Mouse (Mus musculus) hindbrain, embryonic 13.5 days (tissue): ENCODE measurements at regions not wholly inside any gene's neighbourhood (a gene's known extent, or its start where the extent isn't known, plus 50 kb on each side); places are given as distances from the start of the nearest gene placed in this dataset.
A peak's percentile ranks its signal among the peaks of the same experiment; 100 is the strongest.

ENCODE experiments used
- ATAC-seq: fragments of 200-750 bp; cut with Nextera tagmentation; 2 replicates; pipeline ENCODE4 v1.8.0; 2017; ENCODE audit warnings: moderate TSS enrichment; ENCODE audit not compliant: low FRiP score
- H3K27ac ChIP-seq: fragments of 300-500 bp; sonication (generic); 2 replicates; pipeline ENCODE4 v1.5.1; 2015; ENCODE audit warnings: inconsistent platforms, mild to moderate bottlenecking, moderate library complexity
- H3K27me3 ChIP-seq: fragments of 300-500 bp; sonication (generic); 2 replicates; pipeline ENCODE4 v1.6.1; 2015; ENCODE audit warnings: mild to moderate bottlenecking, inconsistent platforms
- H3K36me3 ChIP-seq: fragments of 300-500 bp; sonication (generic); 2 replicates; pipeline ENCODE4 v1.6.1; 2015; ENCODE audit warnings: mild to moderate bottlenecking, inconsistent platforms
- H3K4me1 ChIP-seq: fragments of 300-500 bp; sonication (generic); replicated peaks from 2 replicates; pipeline ENCODE4 v1.6.1; 2015; ENCODE audit warnings: inconsistent platforms
- H3K4me2 ChIP-seq: fragments of 300-500 bp; sonication (generic); 2 replicates; pipeline ENCODE4 v1.6.1; 2015; ENCODE audit warnings: inconsistent platforms, mild to moderate bottlenecking, moderate library complexity
- H3K4me3 ChIP-seq: fragments of 300-500 bp; sonication (generic); 2 replicates; pipeline ENCODE4 v1.5.1; 2015; ENCODE audit warnings: mild to moderate bottlenecking, inconsistent platforms
- H3K9ac ChIP-seq: fragments of 300-500 bp; sonication (generic); 2 replicates; pipeline ENCODE4 v1.6.1; 2015; ENCODE audit warnings: mild to moderate bottlenecking, inconsistent platforms
- H3K9me3 ChIP-seq: fragments of 300-500 bp; sonication (generic); 2 replicates; pipeline ENCODE4 v1.6.1; 2016; ENCODE audit warnings: inconsistent platforms
- WGBS: fragments of 180-500 bp; shearing (Covaris S2); methylation state at CpG from one replicate; pipeline ENCODE4 v1.1.7; 2015; 5-methylcytosine and 5-hydroxymethylcytosine counted together

DNA sequence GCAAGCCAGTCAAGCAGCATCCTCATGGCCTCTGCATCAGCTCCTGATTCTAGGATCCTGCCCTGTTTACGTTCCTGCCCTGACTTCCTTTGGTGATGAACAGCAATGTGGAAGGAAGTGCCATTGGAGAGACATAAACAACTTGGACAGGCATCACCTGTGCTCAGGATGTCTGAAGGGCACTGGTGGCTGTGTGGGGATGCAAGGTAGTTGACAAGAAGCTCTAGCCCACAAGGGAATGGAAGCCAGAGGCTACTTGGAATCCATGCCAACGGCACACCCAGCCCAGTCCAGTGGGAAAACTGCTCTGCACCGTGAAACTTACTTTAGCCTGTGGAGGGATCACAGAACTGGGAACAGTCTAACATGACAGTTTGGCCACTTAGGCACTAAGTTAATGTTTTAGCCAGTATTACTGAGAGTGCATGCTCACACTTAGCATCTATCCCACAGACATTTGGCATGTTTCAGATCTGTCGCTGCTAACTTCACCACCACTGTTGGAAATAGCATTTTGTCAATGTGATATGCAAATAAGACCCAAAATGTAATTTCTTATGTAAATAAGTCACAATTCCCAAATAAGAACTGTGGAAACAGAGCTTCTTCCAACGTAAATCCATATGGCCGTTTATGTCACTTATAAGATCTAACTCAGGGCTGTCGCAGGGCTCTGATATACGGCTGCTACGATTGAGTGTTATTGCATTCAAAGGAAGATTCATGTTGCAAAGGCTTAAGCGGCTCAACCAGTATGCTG lies 223.5 kb upstream of the Tcerg1l start:
- Histone ChIP-seq H3K4me3 (no peak overlapping the region), H3K36me3 (no peaks in the 10 kb centered on the region), H3K9me3 (no peaks in the 10 kb centered on the region), H3K4me1 (0 out of 2 replicates have a peak, but pooled peaks cover 5% of the 10 kb centered on the region), H3K4me2 (no peak overlapping the region), H3K27me3 (0 out of 2 replicates have a peak, but pooled peaks cover 5% of the 10 kb centered on the region), H3K27ac (no peak overlapping the region), H3K9ac (no peak overlapping the region)
- ATAC-seq: no peak
- 85% methylated on average over 10 of the region's 10 CpGs for WGBS

DNA sequence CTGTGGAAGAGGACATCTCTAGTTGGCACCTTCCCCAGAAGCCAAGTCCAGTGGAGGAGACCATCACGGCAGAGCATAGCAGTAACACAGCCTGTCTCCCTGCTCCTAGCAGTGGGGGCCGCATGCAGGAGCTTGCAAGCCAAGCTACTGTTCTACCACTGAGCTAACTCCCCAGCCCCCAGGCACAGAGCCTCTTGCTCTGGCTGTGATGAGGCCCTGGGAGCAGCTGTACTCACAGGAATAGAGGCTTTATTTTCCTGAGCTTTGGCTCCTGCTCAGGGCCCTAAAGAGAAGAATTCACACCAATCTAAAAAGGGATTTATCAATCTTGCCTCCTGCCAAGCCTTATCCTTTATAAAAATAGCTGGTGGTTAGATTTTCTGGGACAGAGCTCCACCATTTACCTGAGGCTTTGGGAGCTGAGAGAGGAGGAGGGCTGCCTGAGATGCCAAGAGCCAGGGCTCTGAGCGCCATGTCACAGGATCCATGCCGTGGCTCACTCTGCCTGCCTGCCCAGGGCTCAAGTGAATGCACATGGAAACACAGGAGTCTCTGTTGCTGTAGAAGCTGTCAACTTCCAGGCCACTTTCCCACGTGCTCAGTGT lies 222.7 kb upstream of the Tcerg1l start:
- Histone ChIP-seq H3K27ac (0 out of 2 replicates have a peak overlapping the region, but pooled peaks have one; percentile 23), H3K4me3 (no peak overlapping the region), H3K4me1 (0 out of 2 replicates have a peak, but pooled peaks cover 5% of the 10 kb centered on the region), H3K36me3 (no peaks in the 10 kb centered on the region), H3K27me3 (0 out of 2 replicates have a peak, but pooled peaks cover 5% of the 10 kb centered on the region), H3K9me3 (no peaks in the 10 kb centered on the region), H3K9ac (no peak overlapping the region), H3K4me2 (no peak overlapping the region)
- no peak for ATAC-seq
- WGBS: 74% methylated on average over 5 of the region's 5 CpGs

DNA sequence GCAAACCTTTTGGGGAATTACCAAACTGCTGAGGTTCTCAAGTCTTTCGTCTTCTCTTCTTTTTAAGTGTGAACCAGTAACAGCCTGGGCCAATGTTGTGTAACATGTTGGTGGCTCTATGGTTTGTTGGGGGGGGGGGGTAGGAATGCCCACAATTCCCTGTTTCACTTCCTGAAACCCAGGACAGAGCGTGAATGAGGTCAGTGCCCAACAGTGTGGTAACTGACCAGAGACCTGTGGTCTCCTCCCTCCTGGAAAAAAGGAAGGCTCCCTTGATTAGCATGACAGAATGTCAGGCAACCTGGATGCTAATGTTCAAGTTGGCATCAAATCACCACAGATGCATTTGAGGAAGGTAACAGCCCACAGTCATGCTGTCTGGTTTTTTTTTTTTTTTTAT lies 218.9 kb upstream of the Tcerg1l start:
- no peak overlapping the region for H3K4me2 ChIP-seq
- H3K9ac ChIP-seq: no peak overlapping the region
- no peaks in the 10 kb centered on the region for H3K9me3 ChIP-seq
- no peaks in the 10 kb centered on the region for H3K36me3 ChIP-seq
- H3K27ac ChIP-seq: no peak overlapping the region
- ATAC-seq: no peak
- WGBS: 88% methylated on average over 2 of the region's 2 CpGs
- H3K4me1 ChIP-seq: no peaks in the 10 kb centered on the region
- H3K4me3 ChIP-seq: no peak overlapping the region
- 0 out of 2 replicates have a peak, but pooled peaks cover 5% of the 10 kb centered on the region for H3K27me3 ChIP-seq

DNA sequence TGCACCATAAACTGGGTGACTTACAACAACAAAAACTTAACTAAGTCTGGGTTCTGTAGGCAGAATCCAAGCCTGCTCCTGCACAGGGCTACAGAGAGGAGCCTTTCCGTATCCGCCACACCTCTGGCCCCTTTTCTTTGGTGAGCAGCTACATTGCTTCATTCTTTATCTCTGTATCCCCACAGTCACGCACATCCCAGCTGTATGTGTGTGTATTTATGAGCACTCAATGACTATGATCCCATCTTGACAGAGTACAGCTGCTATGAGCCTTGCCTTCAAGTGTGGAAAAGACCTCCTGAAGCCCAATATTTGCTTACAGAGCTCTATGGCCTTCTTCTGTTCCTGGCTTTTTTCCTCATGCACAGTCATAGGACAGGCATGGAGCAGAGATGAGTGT lies 212.1 kb upstream of the Tcerg1l start:
- H3K9me3 ChIP-seq: no peaks in the 10 kb centered on the region
- no peaks in the 10 kb centered on the region for H3K27me3 ChIP-seq
- no peak overlapping the region for H3K4me3 ChIP-seq
- ATAC-seq: no peak
- H3K4me2 ChIP-seq: no peak overlapping the region
- H3K27ac ChIP-seq: no peak overlapping the region
- 91% methylated on average over 3 of the region's 3 CpGs for WGBS
- H3K36me3 ChIP-seq: no peaks in the 10 kb centered on the region
- H3K9ac ChIP-seq: no peak overlapping the region
- peaks cover 18% of the 10 kb centered on the region for H3K4me1 ChIP-seq

DNA sequence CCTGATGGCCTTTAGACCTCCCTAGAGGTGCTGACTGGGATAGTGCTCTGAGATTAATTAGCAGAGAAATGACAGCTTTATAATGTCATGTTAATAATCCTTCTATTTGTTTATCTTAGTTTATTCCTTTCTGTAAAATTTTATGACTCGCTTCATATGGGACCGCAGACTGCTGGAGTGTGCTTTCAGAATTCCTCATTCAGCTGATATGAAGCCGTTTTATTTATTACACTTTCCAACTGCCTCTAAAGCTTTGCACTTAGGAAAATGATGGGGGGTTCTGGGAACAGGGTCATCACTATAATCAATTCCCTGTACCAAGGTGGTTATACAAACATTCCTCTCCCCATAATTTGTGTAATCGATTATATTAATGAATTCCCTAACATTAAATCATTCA lies 211.6 kb upstream of the Tcerg1l start:
- Histone ChIP-seq H3K36me3 (no peaks in the 10 kb centered on the region), H3K27me3 (no peaks in the 10 kb centered on the region), H3K4me1 (peaks cover 18% of the 10 kb centered on the region), H3K9ac (no peak overlapping the region), H3K4me3 (no peak overlapping the region), H3K9me3 (no peaks in the 10 kb centered on the region), H3K4me2 (no peak overlapping the region), H3K27ac (no peak overlapping the region)
- no peak for ATAC-seq
- 92% methylated on average over 4 of the region's 4 CpGs for WGBS

DNA sequence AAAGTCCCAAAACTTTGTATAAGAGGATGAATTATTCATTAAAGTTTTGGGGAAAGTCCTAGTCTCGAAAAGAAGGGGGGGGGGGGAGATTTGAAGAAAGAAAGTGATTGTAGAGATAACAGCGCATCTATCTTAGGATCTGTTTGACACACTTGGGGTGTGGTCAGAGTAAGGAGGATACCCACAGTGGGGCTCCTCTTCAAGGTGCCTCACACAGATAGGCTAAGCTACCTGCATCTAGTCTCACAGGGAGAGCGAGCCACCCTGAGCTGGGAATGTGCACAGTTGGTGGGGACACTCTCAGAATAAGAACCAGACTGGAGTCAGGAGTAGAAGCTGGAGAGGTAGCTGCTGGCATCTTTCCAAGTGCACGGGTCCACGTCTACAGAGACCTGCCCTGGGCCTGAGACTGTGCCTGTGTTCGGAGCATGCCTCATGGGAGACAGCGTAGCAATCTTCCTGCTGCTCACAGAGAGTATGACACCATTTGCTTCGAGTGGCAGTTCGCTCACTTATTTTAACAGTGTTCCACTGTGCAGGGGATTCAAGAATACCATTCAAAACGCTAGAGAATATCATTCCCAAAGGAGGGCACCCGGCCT lies 208.9 kb upstream of the Tcerg1l start:
- Histone ChIP-seq H3K9ac (no peak overlapping the region), H3K4me1 (peaks cover 25% of the 10 kb centered on the region), H3K27ac (peak overlapping the region; percentile 62), H3K36me3 (no peaks in the 10 kb centered on the region), H3K9me3 (no peaks in the 10 kb centered on the region), H3K4me2 (no peak overlapping the region), H3K4me3 (no peak overlapping the region), H3K27me3 (no peaks in the 10 kb centered on the region)
- ATAC-seq: no peak
- 48% methylated on average over 11 of the region's 11 CpGs for WGBS

DNA sequence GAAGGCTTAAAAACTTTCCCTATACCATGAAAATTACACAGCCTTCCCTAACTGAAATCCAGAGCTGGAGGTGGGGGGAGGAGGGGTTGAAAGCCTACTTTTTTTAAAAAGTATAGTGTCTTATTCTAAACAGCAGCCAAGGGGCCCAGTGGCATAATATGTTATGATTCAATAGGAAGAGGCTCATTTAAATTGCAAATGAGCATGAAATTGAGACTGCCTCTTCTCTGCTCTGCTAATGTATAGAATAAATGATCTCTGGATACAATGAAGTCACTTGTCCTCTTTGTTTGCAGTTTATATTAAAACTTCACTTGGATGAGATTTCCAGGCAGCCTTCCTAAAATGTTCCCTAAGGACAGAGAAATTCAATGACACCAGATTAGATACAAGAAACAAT lies 208.4 kb upstream of the Tcerg1l start:
- no peaks in the 10 kb centered on the region for H3K27me3 ChIP-seq
- H3K4me2 ChIP-seq: no peak overlapping the region
- H3K9me3 ChIP-seq: no peaks in the 10 kb centered on the region
- H3K4me1 ChIP-seq: peaks cover 31% of the 10 kb centered on the region
- no peak overlapping the region for H3K9ac ChIP-seq
- H3K27ac ChIP-seq: no peak overlapping the region
- no peaks in the 10 kb centered on the region for H3K36me3 ChIP-seq
- no peak overlapping the region for H3K4me3 ChIP-seq
- ATAC-seq: no peak

DNA sequence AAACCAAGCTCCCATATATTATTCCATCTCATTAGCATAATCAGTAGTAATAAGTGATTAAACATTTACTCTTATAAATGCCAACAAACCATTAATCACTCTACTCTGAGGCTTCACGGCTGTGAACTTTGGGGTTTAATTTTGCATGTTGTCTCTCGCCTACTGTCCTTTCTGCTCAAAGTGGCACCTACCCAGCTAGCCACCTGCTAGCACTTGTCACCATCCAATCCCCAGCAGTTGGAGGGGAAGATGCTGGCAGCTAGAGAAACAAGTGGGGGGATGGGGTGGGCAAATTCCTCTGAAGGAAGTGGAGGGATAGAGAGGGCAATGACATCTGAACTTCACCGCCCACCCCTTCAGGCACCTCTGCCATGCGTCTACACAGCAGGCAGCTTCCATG lies 204.2 kb upstream of the Tcerg1l start:
- no peak overlapping the region for H3K27ac ChIP-seq
- WGBS: 59% methylated on average over 4 of the region's 4 CpGs
- peaks cover 25% of the 10 kb centered on the region for H3K4me1 ChIP-seq
- H3K27me3 ChIP-seq: no peaks in the 10 kb centered on the region
- H3K9me3 ChIP-seq: no peaks in the 10 kb centered on the region
- no peak overlapping the region for H3K4me3 ChIP-seq
- no peak overlapping the region for H3K4me2 ChIP-seq
- no peak for ATAC-seq
- H3K9ac ChIP-seq: no peak overlapping the region
- no peaks in the 10 kb centered on the region for H3K36me3 ChIP-seq

DNA sequence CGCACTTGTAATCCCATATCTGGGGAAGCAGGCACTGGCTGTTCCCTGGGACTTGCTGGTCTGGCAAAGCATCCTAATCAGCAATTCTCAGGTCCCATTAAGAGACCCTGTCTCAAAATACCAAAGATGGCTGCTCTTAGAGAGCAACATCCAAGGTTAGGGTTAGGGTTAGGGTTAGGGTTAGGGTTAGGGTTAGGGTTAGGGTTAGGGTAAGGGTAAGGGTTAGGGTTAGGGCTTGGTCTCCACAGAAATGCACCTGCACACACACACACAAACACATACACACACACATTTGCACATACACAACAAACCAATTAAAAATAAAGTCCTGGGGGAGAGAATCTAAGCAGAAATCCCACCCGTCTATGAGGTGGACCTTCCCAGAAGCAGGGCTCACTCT lies 195.8 kb upstream of the Tcerg1l start:
- no peaks in the 10 kb centered on the region for H3K9me3 ChIP-seq
- WGBS: 88% methylated on average over 2 of the region's 2 CpGs
- H3K4me2 ChIP-seq: no peak overlapping the region
- H3K36me3 ChIP-seq: no peaks in the 10 kb centered on the region
- no peak overlapping the region for H3K9ac ChIP-seq
- no peak overlapping the region for H3K27ac ChIP-seq
- no peaks in the 10 kb centered on the region for H3K27me3 ChIP-seq
- peaks cover 11% of the 10 kb centered on the region for H3K4me1 ChIP-seq
- H3K4me3 ChIP-seq: no peak overlapping the region
- no peak for ATAC-seq

DNA sequence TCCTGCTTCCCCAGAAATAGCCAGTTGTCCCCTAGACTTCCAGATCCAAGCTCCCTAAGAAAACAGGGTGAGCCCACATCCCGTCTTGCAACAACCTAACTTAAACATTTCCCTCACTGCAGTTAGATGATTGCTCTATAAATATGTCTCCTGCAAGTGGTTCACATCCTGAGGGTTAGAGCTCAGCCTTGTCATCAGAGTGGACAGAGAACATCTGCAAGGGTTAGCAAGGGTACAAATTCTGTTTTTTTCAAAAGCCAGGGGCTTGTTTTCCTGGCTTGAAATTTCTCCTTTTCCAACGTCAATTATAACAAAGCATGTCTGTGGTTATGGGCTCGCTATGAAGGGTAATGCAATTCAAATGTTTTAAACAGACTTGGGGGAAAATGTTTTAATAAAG lies 169.8 kb upstream of the Tcerg1l start:
- Histone ChIP-seq H3K27me3 (no peaks in the 10 kb centered on the region), H3K4me3 (no peak overlapping the region), H3K4me2 (no peak overlapping the region), H3K36me3 (no peaks in the 10 kb centered on the region), H3K4me1 (no peaks in the 10 kb centered on the region), H3K9me3 (no peaks in the 10 kb centered on the region), H3K27ac (no peak overlapping the region), H3K9ac (no peak overlapping the region)
- no peak for ATAC-seq
- WGBS: 82% methylated on average over 3 of the region's 3 CpGs

DNA sequence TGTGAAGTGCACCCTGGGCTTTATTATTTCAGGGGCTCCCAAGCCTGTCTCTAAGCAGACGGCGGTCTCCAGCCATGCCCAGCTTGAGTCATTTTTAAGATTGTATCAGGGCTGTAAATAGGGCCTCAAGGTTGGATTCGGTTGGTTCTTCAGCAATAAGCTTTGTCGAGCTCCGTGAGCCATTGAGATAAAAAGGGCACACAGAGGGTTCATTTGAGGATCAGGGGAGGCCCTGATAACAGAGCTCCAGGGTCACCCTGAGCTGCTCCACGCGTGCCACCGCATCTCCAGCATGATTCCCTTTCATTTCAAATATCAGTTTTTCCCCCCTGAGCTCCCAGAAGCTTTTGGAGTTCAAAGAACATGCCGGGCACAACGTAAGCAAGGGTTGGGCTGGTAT lies 154.1 kb upstream of the Tcerg1l start:
- 85% methylated on average over 10 of the region's 10 CpGs for WGBS
- Histone ChIP-seq H3K4me2 (no peak overlapping the region), H3K4me3 (no peak overlapping the region), H3K27me3 (0 out of 2 replicates have a peak, but pooled peaks cover 2% of the 10 kb centered on the region), H3K4me1 (peaks cover 14% of the 10 kb centered on the region), H3K36me3 (no peaks in the 10 kb centered on the region), H3K27ac (no peak overlapping the region), H3K9me3 (no peaks in the 10 kb centered on the region), H3K9ac (no peak overlapping the region)
- ATAC-seq: no peak

DNA sequence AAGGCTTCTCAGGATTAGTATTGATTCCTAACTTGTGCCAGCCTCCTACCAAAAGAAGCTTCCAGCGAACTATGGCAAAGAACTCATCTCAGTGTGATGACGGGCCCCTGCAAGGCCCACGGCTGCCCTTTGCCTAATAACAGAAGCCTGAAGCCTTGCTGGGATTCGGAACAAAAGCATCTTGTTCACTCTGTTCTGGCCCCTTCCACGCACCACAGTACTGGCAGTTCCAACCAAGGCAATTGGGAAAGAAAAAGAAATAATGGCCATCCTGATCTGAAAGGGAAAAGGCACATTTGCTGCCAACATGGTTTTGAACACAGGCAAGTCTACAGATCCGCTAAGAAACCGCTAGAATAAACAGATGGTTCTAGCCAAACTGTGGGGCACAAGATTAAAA lies 150.4 kb upstream of the Tcerg1l start:
- peaks cover 14% of the 10 kb centered on the region for H3K4me1 ChIP-seq
- H3K36me3 ChIP-seq: no peaks in the 10 kb centered on the region
- H3K4me2 ChIP-seq: no peak overlapping the region
- no peak for ATAC-seq
- WGBS: 73% methylated on average over 7 of the region's 7 CpGs
- no peak overlapping the region for H3K9ac ChIP-seq
- no peak overlapping the region for H3K27ac ChIP-seq
- H3K9me3 ChIP-seq: no peaks in the 10 kb centered on the region
- 0 out of 2 replicates have a peak, but pooled peaks cover 2% of the 10 kb centered on the region for H3K27me3 ChIP-seq
- H3K4me3 ChIP-seq: no peak overlapping the region
